Mouse (Mus musculus) cerebral cortex, adult 2 months (tissue): ENCODE data around the gene Mrgprh.

Experiments used
- WGBS: fragments of 180-500 bp; shearing (Covaris S2); methylation state at CpG from one replicate; pipeline ENCODE4 v1.1.7; 2018; 5-methylcytosine and 5-hydroxymethylcytosine counted together

Gene Mrgprh

DNA sequence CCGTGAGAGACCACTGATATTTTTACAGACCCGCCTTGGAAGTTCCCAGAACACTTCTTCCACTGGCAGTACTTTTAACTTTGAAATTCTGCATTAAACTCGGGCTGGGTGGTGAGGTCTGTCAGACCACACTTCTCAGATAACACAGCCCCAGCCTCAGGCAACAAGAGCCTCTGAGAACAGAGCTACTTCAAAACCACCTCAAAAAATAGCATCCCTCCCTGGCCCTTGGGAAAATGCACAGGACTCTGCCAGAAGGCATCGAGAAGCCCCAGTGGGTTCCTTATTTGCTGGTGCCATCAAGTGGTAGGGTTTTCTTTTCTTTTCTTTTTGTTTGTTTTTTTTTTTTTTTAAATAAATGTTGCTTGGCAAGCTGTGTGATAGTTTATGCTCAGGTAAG, 7.2 kb upstream of the Mrgprh start:
- WGBS: 33% methylated on average over 4 of the region's 4 CpGs

DNA sequence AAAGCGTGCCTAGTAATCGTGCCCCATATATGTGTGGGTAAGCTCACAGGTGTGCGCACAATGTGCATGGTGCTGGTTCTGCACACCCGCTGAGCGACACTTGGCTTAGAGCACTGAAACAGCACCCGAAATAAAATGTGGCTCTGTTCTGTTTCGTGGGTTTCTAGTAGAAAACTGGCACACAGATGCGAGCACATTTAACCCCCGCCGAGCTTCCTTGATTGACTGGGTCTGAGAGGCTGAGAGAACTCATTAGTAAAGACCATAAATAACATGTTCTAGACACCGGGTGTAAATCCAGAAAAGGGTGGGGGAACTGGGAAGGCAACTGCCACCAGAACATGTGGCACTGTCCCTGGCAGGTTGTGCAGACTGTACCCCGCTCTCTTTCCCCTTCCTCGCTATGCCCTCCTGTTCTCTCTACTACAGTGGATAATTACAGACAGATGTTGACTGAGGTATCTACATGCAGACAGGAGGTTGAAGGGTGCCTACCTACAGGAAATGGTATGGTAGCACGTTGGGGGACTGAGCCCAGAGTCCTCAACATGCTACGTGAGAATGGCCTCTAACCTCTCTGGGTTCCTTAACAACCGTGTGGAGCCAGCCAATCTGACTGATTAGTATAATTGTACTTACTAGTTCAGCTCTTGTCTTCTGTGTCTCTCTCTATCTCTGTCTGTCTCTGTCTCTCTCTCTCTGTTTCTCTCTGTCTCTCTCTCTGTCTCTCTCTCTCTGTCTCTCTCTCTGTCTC, 3.4 kb upstream of the Mrgprh start:
- WGBS: 23% methylated on average over 16 of the region's 16 CpGs

DNA sequence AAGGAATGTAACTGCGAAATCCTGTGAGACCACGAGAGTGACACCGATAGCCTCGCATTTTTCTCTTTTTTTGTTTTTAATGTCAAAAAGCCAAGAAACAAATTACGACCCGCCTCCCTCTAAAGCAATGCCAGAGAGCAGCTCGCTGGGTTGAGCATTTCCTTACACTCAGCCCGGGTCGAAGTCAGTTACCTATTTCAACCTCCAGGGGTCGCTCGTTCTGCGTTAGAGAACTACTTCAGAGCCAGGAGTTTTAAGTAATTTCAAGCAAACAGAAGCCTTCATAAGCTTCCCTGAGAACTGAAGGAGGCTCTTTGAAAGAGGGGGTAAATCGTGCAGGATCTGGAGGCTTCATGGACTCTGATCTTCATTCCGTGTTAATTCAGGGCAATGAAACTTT, 4.3 kb downstream of the Mrgprh start:
- under 1% methylated on average over 14 of the region's 14 CpGs for WGBS

DNA sequence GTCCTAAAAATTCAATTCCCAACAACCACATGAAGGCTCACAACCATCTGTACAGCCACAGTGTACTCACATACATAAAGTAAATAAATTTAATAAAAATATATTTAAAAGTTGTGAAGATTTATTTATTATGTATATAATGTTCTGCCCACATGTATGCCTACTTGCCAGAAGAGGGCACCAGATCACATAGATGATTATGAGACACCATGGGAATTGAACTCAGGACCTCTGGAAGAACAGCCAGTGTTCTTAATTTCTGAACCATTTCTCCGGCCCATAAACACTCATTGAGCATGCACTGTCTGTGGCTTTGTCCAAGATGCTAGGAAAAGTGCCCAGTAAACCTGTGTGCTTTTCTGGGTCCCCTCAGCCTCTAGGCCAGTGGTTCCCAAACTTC, 5.4 kb downstream of the Mrgprh start:
- 88% methylated on average over 1 of the region's 1 CpGs for WGBS

DNA sequence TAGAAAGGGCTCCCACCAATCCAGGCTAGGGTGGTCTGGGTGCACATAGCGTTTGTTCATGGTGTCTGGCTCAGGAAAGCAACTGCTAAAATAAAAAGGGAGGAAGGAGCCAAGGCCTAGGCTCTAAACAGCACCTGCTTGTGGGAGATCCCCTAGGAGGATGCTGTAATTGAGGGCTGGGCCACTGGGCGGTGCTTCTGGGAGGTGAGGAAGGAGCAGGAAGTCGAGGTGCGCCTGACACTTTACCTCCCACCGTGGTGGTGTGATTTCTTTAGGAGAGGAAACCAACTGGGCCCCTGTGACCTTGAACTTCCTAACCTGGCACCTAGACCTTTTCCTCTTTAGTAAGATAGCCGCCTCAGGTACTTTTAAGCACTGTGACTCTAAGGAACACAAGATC, 10.8 kb downstream of the Mrgprh start:
- 63% methylated on average over 6 of the region's 6 CpGs for WGBS

DNA sequence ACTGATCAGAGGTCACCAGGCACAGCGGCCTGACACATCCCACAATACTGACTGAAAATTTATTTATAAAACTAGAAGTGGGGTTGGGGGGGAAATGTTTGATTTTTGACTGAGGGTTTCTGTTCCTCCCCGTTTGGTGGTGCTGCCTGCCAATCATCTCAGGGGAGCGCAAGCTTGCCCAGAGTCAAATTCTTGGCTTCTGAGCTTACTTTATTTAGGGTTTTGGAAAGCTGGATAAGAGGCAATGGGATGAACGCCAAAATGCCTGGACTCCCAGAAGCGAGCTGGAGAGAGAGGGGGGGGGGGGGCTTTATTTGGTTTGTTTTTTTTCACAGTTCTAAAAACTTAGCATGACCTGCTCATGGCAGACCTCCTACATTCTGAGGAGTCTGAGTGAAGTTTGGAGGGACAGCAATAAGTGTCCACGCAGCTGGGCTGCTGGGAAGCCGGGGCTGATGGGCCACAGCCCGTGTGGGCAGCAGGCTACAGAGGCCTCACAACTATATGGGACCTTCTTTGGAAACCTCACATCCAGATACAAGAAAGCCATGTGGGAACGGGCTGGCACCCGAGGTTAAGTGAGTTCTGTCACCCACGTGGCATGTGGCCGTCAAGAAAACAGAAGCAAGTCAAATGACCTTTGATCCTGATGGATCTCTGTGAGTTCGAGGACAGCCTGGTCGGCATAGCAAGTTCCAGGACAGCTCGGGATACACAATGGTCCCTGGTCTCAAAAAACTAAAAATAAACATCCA, 11.4 kb downstream of the Mrgprh start:
- 80% methylated on average over 15 of the region's 15 CpGs for WGBS

DNA sequence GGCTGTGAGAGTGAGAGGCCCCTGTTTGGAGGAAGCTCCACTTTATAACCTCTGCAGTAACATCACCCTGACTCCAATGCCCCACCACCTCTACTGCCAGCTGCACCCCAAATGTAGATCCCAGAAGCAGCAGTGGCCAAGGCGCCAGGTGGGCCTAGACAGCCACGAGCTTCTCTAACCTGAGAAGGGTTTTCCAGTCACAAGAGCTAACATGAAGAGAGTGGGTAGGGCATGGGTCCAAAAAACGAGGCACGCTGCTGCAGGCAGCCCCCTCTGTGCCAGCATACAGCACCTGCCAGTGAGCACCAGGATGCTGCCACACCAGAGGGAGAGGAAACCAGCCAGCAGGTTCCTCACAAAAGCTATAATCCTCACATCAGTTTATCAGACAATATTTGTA, 15.2 kb downstream of the Mrgprh start:
- WGBS: 57% methylated on average over 4 of the region's 4 CpGs

DNA sequence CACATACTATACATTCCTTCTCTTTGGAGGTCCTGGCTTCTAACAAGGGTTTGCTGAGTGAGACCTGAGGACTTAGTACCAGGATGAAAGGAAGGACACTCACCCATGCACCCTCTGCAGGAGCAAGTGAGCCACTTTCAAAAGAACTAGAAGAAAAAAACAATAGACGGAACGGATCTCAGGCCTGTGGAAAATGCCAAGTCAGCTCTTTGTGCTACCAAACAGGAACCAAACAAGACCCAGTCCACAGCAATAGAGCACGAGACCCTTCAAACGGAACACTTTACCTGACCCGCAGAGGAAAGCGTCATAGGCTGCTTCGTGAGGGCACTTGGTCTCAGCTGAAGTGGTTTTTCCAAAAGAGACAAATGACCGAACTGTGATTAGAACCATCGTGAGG, 16.2 kb downstream of the Mrgprh start:
- 84% methylated on average over 9 of the region's 9 CpGs for WGBS

DNA sequence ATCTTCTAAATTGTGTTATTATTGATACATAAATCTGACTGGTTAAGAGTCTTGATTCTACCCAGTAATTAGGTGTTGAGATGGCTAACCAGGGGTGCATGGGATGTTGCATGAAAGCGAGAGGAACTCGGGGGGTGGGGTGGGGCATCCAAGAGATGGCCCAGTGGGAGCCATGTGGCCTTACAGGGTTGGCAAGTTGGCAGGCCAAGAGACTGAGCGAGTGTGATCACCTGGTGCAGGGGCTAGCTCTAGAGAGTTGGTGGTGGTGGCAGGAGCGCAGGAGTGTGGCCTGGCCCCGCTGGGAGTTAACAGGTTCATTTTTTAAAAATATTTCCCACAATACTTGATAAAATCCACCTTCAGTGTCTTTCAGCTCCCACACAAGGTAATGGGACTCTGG, 21.8 kb downstream of the Mrgprh start:
- 89% methylated on average over 5 of the region's 5 CpGs for WGBS

DNA sequence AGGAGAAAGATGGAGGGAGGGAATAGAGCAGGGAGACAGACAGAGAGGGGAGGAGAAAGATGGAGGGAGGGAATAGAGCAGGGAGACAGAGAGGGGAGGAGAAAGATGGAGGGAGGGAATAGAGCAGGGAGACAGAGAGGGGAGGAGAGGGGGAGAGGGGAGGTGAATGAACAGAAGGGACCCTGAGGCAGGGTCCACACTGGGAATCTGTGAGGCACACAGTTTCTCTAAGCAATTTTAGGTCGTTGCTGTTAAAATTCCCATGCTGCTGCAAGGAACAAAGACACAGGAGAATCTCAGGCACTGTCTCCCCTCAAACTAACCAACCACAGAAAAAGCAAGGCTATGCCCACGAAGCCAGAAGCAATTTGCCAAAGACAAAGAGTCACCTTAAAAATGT, 22.8 kb downstream of the Mrgprh start:
- WGBS: 20% methylated on average over 2 of the region's 2 CpGs

DNA sequence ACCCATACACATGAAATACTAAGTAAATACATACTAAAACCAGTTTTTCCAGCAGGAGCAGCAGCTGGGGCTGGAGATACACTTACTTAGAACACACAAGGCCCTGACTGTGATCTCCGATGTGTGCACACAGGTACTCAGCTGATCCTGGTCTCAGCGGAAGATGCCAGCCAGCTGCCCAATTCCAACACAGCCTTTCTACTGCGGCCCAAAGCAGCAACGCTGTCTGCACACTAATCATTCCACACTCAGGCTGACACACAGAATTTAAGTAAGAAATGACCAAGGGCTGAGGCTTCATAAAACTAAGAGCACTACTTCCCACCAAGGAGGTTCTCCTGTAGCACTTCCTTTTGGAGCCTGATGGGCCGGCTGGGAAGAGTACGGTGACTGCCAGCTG, 26.5 kb downstream of the Mrgprh start:
- 98% methylated on average over 6 of the region's 6 CpGs for WGBS

DNA sequence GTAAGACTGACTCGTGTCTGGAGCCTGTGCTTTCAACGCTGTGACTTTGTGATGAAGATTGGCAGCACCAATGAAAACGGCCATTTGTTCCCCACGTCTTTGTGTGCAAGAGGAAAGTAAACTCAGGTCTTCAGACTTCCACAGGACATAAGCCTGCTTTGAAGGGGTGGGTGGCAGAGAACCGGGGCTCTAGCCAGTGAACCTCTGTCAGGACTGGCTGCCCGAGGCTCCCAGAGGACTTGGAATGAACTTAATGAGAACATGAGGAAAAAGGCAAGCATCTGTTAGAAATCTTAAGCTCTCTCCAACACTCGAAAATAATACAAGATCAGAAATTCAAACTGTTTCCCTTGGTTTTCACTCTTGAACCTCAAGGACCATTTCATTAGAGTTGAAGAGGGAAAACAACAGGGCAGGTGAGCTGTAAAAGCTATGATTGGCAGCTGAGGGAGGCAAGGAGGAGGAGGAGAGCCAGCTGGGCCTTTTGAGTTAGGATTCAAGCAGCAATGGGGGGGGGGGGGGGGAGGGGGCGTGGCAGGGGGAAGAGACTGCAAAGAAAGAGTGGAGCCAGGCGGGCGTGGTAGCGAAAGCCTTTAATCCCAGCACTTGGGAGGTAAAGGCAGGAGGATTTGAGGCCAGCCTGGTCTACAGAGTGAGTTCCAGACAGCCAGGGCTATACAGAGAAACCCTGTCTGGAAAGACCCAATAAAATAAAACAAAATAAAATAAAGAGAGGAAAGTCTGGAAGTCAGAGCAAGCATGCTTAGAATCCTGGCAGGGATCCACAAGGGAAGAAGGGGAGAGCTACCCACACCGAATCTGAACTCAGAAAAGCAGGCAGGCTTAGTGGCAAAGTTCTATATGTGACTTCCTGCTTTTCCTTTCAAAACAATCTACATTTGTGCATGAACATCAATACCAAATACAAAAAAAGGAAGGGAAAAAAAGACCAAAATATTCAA, 27.8 kb downstream of the Mrgprh start:
- WGBS: 60% methylated on average over 11 of the region's 12 CpGs

DNA sequence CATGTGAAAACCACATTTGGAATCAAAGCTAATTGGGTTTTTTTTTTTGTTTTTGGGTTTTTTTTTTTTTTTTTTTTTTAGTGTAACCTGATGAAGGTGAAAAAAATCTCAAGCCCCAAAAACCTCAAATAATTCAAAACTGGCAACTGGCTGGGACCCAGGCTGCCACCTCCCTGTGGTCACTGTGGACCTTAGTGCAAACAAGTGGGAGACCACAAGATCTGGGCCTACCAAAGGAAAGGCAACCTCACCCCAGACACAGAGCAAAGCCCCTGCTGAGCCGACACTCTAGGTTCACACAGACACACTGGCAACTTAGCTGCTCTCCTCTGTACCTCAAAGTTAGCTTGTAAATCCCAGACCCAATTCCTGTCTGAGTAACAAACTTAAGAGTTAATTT, 28.5 kb downstream of the Mrgprh start:
- WGBS: 87% methylated on average over 1 of the region's 1 CpGs

DNA sequence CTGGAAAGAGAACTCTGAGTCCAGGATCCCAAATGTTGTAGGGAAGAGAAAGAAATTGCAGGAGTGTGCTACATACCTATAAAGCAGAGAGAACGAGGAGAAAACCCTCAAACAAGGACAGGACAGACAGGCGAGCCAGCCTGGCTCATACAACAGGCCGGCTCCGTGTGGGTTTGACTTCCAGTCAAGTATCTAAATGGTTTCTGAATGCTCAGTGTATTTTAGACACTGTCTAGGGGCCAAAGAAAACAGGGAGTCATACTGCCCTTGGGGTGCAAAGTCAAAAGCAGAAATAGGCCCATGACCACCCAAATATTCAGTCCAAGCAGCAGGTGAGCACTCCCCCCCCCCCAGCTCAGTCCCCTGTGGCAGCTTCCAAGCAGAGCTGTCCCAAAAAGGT, 30.0 kb downstream of the Mrgprh start:
- 80% methylated on average over 4 of the region's 4 CpGs for whole genome bisulfite sequencing

DNA sequence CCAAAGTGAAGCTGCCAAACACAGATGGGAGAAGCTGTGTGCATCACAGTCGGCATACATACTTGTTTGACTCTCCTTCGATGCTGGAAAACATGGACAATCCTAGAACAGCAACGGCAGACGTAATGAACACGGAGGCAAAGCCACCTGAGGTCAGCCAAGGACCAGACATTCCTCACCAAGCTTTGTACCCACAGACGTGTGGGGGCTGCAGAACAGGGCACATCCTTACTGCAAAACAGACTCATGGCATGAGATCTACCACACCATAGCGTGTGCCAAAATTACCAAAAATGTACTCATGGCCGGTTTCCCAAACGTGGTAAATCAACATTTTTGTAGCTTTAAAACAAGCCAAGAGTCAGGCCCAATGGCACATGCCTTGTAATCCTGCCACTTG, 30.6 kb downstream of the Mrgprh start:
- 83% methylated on average over 9 of the region's 9 CpGs for WGBS

DNA sequence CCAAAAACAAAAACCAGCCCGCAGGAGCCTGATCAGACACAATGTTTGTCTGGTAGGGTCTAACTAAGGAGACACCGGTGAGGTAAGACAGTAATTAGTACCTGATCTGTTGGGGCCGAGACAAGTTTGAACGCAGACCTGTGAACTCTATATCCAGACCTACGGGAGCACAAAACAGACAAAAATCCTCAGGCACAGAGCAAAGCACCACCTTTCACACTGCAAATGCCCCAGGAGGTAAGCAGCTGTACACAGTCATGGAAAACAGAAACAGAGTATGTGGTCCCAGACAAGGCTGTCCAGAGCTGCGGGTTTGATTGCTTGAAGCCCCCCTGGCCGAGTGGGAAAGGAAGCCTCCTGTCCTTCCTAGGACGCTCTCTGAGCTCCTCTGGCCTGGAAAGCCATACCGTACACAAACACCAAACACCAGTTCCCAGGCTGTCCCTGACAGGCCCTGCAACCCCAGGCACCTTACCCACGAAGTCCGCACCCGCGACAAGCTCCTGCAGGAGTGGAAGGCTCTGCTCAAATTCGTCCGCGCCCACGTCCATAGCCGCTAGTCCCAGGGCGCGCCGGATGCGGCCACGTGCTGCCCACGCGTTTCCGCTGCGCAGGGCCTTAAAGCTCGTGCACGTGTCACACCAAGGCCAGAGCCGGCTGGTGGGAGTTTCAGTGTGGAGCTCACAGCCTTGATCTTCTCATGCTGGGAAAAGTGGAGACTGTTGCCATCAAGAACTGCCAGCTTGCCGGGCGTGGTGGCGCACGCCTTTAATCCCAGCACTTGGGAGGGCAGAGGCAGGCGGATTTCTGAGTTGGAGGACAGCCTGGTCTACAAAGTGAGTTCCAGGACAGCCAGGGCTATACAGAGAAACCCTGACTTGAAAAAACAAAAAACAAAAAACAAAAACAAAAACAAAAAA, 33.8 kb downstream of the Mrgprh start, which contains the start of gene Pnldc1:
Pnldc1 (minus strand) TSS at position 870 of the 920 bp plus-strand sequence.
- 84% methylated on average over 35 of the region's 35 CpGs for WGBS

DNA sequence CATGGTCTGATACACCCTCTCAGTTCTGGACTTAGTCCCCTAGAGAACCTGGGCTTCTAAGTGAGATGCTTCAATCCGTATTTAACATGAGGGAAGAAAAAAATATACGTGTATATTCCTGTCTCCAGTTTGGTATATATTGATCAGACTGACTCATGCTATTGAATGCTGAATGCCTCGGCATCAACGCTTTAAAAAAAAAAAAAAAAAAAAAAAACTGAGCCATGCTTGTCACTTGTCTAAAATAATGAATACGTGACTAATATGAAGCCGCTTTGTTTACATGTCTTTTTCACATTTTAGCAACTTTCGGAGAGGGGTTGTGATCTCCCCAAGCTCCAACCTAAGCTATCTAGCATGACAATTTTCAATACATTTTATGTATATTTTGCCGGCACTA, 34.6 kb downstream of the Mrgprh start:
- WGBS: 79% methylated on average over 8 of the region's 8 CpGs

DNA sequence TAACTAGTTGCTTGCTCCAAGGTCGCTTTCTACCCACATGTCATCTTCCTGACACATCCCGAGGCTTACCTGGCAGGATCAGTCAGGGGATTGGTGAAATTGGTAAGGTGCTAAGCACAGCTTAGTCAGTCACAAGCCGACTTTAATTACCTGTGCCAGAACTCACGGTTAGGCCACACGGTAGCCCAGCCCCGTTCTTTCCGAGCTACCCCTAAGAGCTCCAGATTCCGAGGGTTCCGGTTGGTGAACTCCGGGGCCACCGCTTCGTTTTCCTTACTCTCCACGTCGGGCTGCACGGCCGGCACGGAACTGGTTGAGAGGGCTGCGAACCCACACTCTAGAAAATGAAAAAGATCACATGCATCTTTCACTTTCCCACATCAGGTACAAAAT, 39.6 kb downstream of the Mrgprh start, which contains the start of gene Tcp1:
Tcp1 (plus strand) TSS at position 214 of the 393 bp plus-strand sequence.
- WGBS: under 1% methylated on average over 18 of the region's 18 CpGs

DNA sequence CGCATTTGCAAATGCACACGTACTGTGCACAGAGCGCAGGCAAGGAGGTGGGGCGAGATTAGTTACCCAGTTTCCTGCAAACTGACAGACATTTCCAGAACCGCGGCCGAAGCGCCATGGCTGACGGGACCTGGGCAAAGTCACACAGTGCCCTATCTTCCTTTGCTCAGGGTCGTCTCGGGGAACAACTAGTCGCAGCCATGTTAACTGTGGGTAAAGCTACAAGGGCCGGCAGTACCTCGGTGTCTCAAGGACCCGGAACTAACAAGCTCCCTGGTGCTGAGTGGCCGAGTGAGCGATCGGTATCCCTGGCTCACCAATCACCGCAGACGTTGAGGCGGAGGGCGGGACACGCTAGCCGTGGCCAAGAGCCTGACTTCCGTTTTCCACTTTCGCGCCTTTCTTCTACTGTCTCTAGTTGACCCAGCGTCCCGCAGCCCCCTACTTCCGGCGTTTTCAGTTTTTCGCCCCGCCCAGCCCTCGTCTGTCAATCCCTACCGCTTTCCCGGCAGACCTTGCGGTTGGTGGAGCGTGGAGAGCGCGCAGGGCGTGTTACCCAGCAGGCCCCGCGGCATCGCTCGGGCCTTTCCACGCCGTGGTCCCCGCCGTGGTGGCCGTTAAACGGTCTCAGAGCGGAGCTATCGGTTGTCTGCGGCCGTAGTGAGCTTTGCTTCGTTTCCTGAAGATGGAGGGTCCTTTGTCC, 40.2 kb downstream of the Mrgprh start, which contains the start of gene Mrpl18:
Mrpl18 (minus strand) TSS at position 465 of the 703 bp plus-strand sequence.
- WGBS: under 1% methylated on average over 56 of the region's 56 CpGs
